In genomic region chr6:94760629-94761111, GRCm38 (mm10) we compare ENCODE assay signal across 8 mouse cellular contexts.
DNase-seq lines count a peak whose midpoint lies in the region; ATAC-seq and TF ChIP-seq lines count a peak whose summit lies in the region.

No protein-coding gene starts in this region.

- DNase-seq in liver, result peak; percentile 40
- DNase-seq in liver, embryonic 11.5 days (ENCODE audit: low spot score), result no peak
- peak; percentile 69 for DNase-seq in embryonic facial prominence, embryonic 14.5 days (ENCODE audit: low spot score)
- no peak for DNase-seq in stomach, postnatal 0 days (ENCODE audit: low spot score)
- DNase-seq in kidney, adult 8-10 months, result no peak
- no peak for DNase-seq in left cerebral cortex, adult 8-10 months (ENCODE audit: low spot score in 2 of 2)
- DNase-seq in urinary bladder, adult 18-20 months (ENCODE audit: low spot score in 2 of 2), result no peak

- H3K4me2 ChIP-seq in liver, embryonic 11.5 days, result no peak overlapping the region
- no peak overlapping the region for H3K4me2 ChIP-seq in embryonic facial prominence, embryonic 14.5 days (ENCODE audit: low read depth, low read length)
- H3K4me2 ChIP-seq in stomach, postnatal 0 days (replicated peaks; ENCODE audit: low read depth), result no peak overlapping the region

- ATAC-seq in liver, embryonic 11.5 days (replicated peaks; ENCODE audit: low FRiP score), result no peak
- ATAC-seq in embryonic facial prominence, embryonic 14.5 days (ENCODE audit: low read depth), result peak; percentile 53
- ATAC-seq in megakaryocyte progenitor cell, adult 5-6 weeks (replicated peaks; ENCODE audit: poor library complexity), result peak; percentile 95
- ATAC-seq in stomach, postnatal 0 days (ENCODE audit: low FRiP score, low TSS enrichment), result 0 out of 2 replicates have a peak, but pooled peaks have one; percentile 21

- TF ChIP-seq EP300 in stomach, postnatal 0 days (optimal IDR thresholded peaks at IDR 0.05), result no peak

- TF ChIP-seq CTCF in stomach, postnatal 0 days (IDR thresholded peaks at IDR 0.05; ENCODE audit: low read depth), result no peak

- no peaks in the 10 kb centered on the region for H3K36me3 ChIP-seq in liver, embryonic 11.5 days (ENCODE audit: control insufficient read depth, insufficient read depth, low read length)
- no peaks in the 10 kb centered on the region for H3K36me3 ChIP-seq in embryonic facial prominence, embryonic 14.5 days (ENCODE audit: control insufficient read depth, insufficient read depth, low read length)
- no peaks in the 10 kb centered on the region for H3K36me3 ChIP-seq in stomach, postnatal 0 days (ENCODE audit: control insufficient read depth, insufficient read depth, low read length)

- 35% methylated on average over 17 of the region's 17 CpGs for WGBS in liver, embryonic 11.5 days
- 62% methylated on average over 17 of the region's 17 CpGs for WGBS in embryonic facial prominence, embryonic 14.5 days
- 76% methylated on average over 17 of the region's 17 CpGs for WGBS in stomach, postnatal 0 days

- H3K27me3 ChIP-seq in liver, embryonic 11.5 days (replicated peaks; ENCODE audit: control insufficient read depth, insufficient read depth, low read length), result peaks cover 13% of the 10 kb centered on the region; the same call in 1 of the 2 replicates
- H3K27me3 ChIP-seq in embryonic facial prominence, embryonic 14.5 days (replicated peaks; ENCODE audit: control insufficient read depth, insufficient read depth, low read length), result no peaks in the 10 kb centered on the region
- no peaks in the 10 kb centered on the region for H3K27me3 ChIP-seq in stomach, postnatal 0 days (ENCODE audit: control insufficient read depth, insufficient read depth, low read length)

- H3K4me3 ChIP-seq in liver, embryonic 11.5 days (ENCODE audit: low read depth, low read length), result no peak overlapping the region
- H3K4me3 ChIP-seq in embryonic facial prominence, embryonic 14.5 days (ENCODE audit: low read depth, low read length), result no peak overlapping the region
- no peak overlapping the region for H3K4me3 ChIP-seq in stomach, postnatal 0 days (ENCODE audit: low read depth, low read length)

- H3K27ac ChIP-seq in liver, embryonic 11.5 days (ENCODE audit: low read depth, low read length), result no peak overlapping the region
- H3K27ac ChIP-seq in embryonic facial prominence, embryonic 14.5 days (replicated peaks; ENCODE audit: low read depth, low read length), result peak overlapping the region; percentile 71
- peak overlapping the region; percentile 71 for H3K27ac ChIP-seq in stomach, postnatal 0 days (replicated peaks)

- H3K9me3 ChIP-seq in liver, embryonic 11.5 days (ENCODE audit: control insufficient read depth, low read length), result no peaks in the 10 kb centered on the region
- H3K9me3 ChIP-seq in embryonic facial prominence, embryonic 14.5 days (ENCODE audit: control insufficient read depth, low read length), result no peaks in the 10 kb centered on the region
- no peaks in the 10 kb centered on the region for H3K9me3 ChIP-seq in stomach, postnatal 0 days (ENCODE audit: control insufficient read depth, low read length)

- no peaks in the 10 kb centered on the region for H3K4me1 ChIP-seq in liver, embryonic 11.5 days (replicated peaks; ENCODE audit: control insufficient read depth, insufficient read depth, low read length)
- H3K4me1 ChIP-seq in embryonic facial prominence, embryonic 14.5 days (ENCODE audit: control insufficient read depth, insufficient read depth, low read length), result peaks cover 33% of the 10 kb centered on the region
- H3K4me1 ChIP-seq in stomach, postnatal 0 days (replicated peaks; ENCODE audit: control insufficient read depth, insufficient read depth), result peaks cover 3% of the 10 kb centered on the region; the same call in 1 of the 2 replicates

- no peak overlapping the region for H3K9ac ChIP-seq in liver, embryonic 11.5 days (ENCODE audit: low read depth, low read length)
- no peak overlapping the region for H3K9ac ChIP-seq in embryonic facial prominence, embryonic 14.5 days (ENCODE audit: low read depth, low read length)
- no peak overlapping the region for H3K9ac ChIP-seq in stomach, postnatal 0 days (ENCODE audit: low read length)

Comparison
In these comparisons a context has a peak if more than half of its experiments do, and no peak if none do; other contexts are left out.
1. DNase-seq: peak in liver (single experiment) and embryonic facial prominence, embryonic 14.5 days (single experiment); none in liver, embryonic 11.5 days (single experiment), stomach, postnatal 0 days (single experiment), kidney, adult 8-10 months (0 of 2), left cerebral cortex, adult 8-10 months (0 of 2) and urinary bladder, adult 18-20 months (0 of 2).